In the genomic region with DNA sequence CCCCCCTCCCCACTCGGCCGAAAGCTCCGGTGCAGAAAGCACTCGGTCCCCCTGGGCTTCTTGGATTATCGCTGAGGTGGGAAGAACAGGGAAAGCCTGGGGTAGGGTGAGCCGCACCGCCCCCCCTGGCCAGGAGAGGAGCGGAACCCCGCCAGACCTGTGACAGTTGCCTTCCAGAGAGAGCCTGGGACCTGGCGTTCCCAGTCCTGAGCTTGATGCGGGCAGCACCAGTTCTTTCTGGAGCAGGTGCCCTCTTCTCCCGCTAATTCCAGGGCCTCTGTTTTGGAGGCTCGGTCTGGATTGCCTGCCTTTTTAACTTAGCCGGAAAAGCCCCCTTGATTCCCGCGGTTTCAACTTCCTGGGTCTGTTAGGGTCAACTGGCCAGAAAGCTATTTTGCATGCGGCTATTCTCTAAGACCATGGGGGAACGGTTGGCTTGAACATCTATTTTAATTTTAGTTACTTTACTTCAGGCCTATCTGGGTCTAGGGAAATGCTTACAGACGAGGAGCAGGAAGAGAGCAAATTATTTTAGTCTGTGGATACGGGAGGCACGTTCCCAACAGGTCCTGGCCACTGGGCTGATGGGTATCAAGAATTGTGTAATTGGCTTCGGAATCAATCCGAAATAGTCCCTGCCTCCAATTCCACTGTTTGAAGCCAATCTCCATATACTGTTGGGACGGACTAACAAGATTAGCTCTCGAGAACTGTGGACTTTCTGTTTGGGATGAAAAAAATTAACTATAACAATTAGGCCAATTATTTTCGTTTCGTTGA, we compare ENCODE assay signal across 12 mouse cellular contexts. TPM values are rescaled to one million over a fixed set of nuclear protein-coding genes. Genes with fewer than 3 reads are reported as not detected.
DNase-seq lines count a peak whose midpoint lies in the region; ATAC-seq and TF ChIP-seq lines count a peak whose summit lies in the region.
"Had no signal": no experiment of that assay in that cellular context is flagged by ENCODE, and none has a peak within 500 bp of the region (broad histone marks: within the 10 kb centered on the region; RNA-seq: fewer than 3 reads in every experiment).

No protein-coding gene starts in this region.

- no peak overlapping the region for H3K9ac ChIP-seq in hindbrain, embryonic 13.5 days
- H3K9ac ChIP-seq in ES-Bruce4 (ENCODE audit: low read depth, poor library complexity, severe bottlenecking): peak overlapping the region; percentile 67
- no peak overlapping the region for H3K9ac ChIP-seq in lung, postnatal 0 days (replicated peaks; ENCODE audit: low read depth)

- H3K4me3 ChIP-seq in hindbrain, embryonic 10.5 days: peak overlapping the region; percentile 53
- no peak overlapping the region for H3K4me3 ChIP-seq in hindbrain, embryonic 13.5 days
- H3K4me3 ChIP-seq in ES-Bruce4 (ENCODE audit: low read depth, low read length): peak overlapping the region; percentile 62
- H3K4me3 ChIP-seq in embryonic facial prominence, embryonic 10.5 days: peak overlapping the region; percentile 42
- H3K4me3 ChIP-seq in limb, embryonic 10.5 days: peak overlapping the region; percentile 39
- H3K4me3 ChIP-seq in layer of hippocampus, adult 2 months: no peak overlapping the region
- no peak overlapping the region for H3K4me3 ChIP-seq in lung, postnatal 0 days (ENCODE audit: low read depth, low read length)
- H3K4me3 ChIP-seq: erythroblast, embryonic 14.5 days had no signal

- 3% methylated on average over 27 of the region's 27 CpGs for WGBS in hindbrain, embryonic 10.5 days
- WGBS in hindbrain, embryonic 13.5 days: 3% methylated on average over 27 of the region's 27 CpGs
- WGBS in embryonic facial prominence, embryonic 10.5 days: 2% methylated on average over 27 of the region's 27 CpGs
- WGBS in limb, embryonic 10.5 days: 4% methylated on average over 27 of the region's 27 CpGs
- WGBS in lung, postnatal 0 days: 3% methylated on average over 24 of the region's 27 CpGs

- no peak overlapping the region for H3K4me2 ChIP-seq in hindbrain, embryonic 13.5 days
- H3K4me2 ChIP-seq in lung, postnatal 0 days (replicated peaks; ENCODE audit: low read depth, low read length): no peak overlapping the region

- H3K4me1 ChIP-seq in hindbrain, embryonic 10.5 days (replicated peaks): peaks cover 69% of the 10 kb centered on the region
- H3K4me1 ChIP-seq in hindbrain, embryonic 13.5 days (replicated peaks): peaks cover 39% of the 10 kb centered on the region
- peaks cover 3% of the 10 kb centered on the region for H3K4me1 ChIP-seq in ES-Bruce4 (ENCODE audit: control insufficient read depth, insufficient read depth, low read length)
- H3K4me1 ChIP-seq in embryonic facial prominence, embryonic 10.5 days: peaks cover 75% of the 10 kb centered on the region
- peaks cover 74% of the 10 kb centered on the region for H3K4me1 ChIP-seq in limb, embryonic 10.5 days
- H3K4me1 ChIP-seq in lung, postnatal 0 days (ENCODE audit: insufficient read depth, low read depth, low read length): peaks cover 10% of the 10 kb centered on the region

- no peaks in the 10 kb centered on the region for H3K36me3 ChIP-seq in hindbrain, embryonic 10.5 days
- H3K36me3 ChIP-seq in hindbrain, embryonic 13.5 days: no peaks in the 10 kb centered on the region
- H3K36me3 ChIP-seq in ES-Bruce4 (ENCODE audit: control insufficient read depth, insufficient read depth, low read length, poor library complexity, severe bottlenecking): peaks cover 17% of the 10 kb centered on the region
- H3K36me3 ChIP-seq in embryonic facial prominence, embryonic 10.5 days (replicated peaks): no peaks in the 10 kb centered on the region
- H3K36me3 ChIP-seq in limb, embryonic 10.5 days: no peaks in the 10 kb centered on the region
- H3K36me3 ChIP-seq in lung, postnatal 0 days (ENCODE audit: insufficient read depth, low read length): no peaks in the 10 kb centered on the region

- DNase-seq in hindbrain, embryonic 10.5 days (ENCODE audit: low spot score): peak; percentile 50
- peak; percentile 57 for DNase-seq in embryonic facial prominence, embryonic 10.5 days (ENCODE audit: low spot score)
- peak; percentile 59 for DNase-seq in limb, embryonic 10.5 days (ENCODE audit: low spot score)
- no peak for DNase-seq in layer of hippocampus, adult 2 months (ENCODE audit: low spot score in 2 of 2)
- no peak for DNase-seq in adipocyte (ENCODE audit: low spot score)
- no peak for DNase-seq in lung, postnatal 0 days (ENCODE audit: low spot score)
- DNase-seq: layer of hippocampus, postnatal 36 days had no signal

- TF ChIP-seq POLR2A in ES-Bruce4 (IDR thresholded peaks at IDR 0.05; ENCODE audit: insufficient read depth, low read length): no peak

- H3K27ac ChIP-seq in hindbrain, embryonic 10.5 days: no peak overlapping the region
- H3K27ac ChIP-seq in hindbrain, embryonic 13.5 days: no peak overlapping the region
- H3K27ac ChIP-seq in ES-Bruce4 (ENCODE audit: insufficient read depth, low read length): no peak overlapping the region
- H3K27ac ChIP-seq in embryonic facial prominence, embryonic 10.5 days (replicated peaks): no peak overlapping the region
- no peak overlapping the region for H3K27ac ChIP-seq in limb, embryonic 10.5 days
- no peak overlapping the region for H3K27ac ChIP-seq in layer of hippocampus, adult 2 months
- no peak overlapping the region for H3K27ac ChIP-seq in lung, postnatal 0 days (ENCODE audit: low read length)

- peak; percentile 36 for TF ChIP-seq CTCF in ES-Bruce4 (IDR thresholded peaks at IDR 0.05; ENCODE audit: low read depth, low read length)
- TF ChIP-seq CTCF in layer of hippocampus, adult 2 months (conservative IDR thresholded peaks at IDR 0.05): no peak
- TF ChIP-seq CTCF in lung, postnatal 0 days (IDR thresholded peaks at IDR 0.05): no peak

- peaks cover 100% of the 10 kb centered on the region for H3K27me3 ChIP-seq in hindbrain, embryonic 10.5 days (ENCODE audit: insufficient read depth, poor library complexity, severe bottlenecking)
- peaks cover 99% of the 10 kb centered on the region for H3K27me3 ChIP-seq in hindbrain, embryonic 13.5 days
- H3K27me3 ChIP-seq in ES-Bruce4 (ENCODE audit: control insufficient read depth, insufficient read depth, low read length, poor library complexity, severe bottlenecking): peaks cover 5% of the 10 kb centered on the region; the same call in 1 of the 2 replicates
- peaks cover 99% of the 10 kb centered on the region for H3K27me3 ChIP-seq in embryonic facial prominence, embryonic 10.5 days (replicated peaks; ENCODE audit: low read depth, poor library complexity, severe bottlenecking)
- H3K27me3 ChIP-seq in limb, embryonic 10.5 days (ENCODE audit: low read depth, poor library complexity, severe bottlenecking): peaks cover 97% of the 10 kb centered on the region
- peaks cover 86% of the 10 kb centered on the region for H3K27me3 ChIP-seq in lung, postnatal 0 days (replicated peaks; ENCODE audit: insufficient read depth, low read length)

- H3K9me3 ChIP-seq in hindbrain, embryonic 10.5 days: no peaks in the 10 kb centered on the region
- no peaks in the 10 kb centered on the region for H3K9me3 ChIP-seq in hindbrain, embryonic 13.5 days
- H3K9me3 ChIP-seq in ES-Bruce4 (replicated peaks; ENCODE audit: control insufficient read depth, insufficient read depth, low read length, poor library complexity, severe bottlenecking): no peaks in the 10 kb centered on the region
- no peaks in the 10 kb centered on the region for H3K9me3 ChIP-seq in embryonic facial prominence, embryonic 10.5 days
- no peaks in the 10 kb centered on the region for H3K9me3 ChIP-seq in limb, embryonic 10.5 days (replicated peaks)
- no peaks in the 10 kb centered on the region for H3K9me3 ChIP-seq in lung, postnatal 0 days (ENCODE audit: low read length)
- H3K9me3 ChIP-seq: megakaryocyte, embryonic 14.5 days had no signal

- no peak for ATAC-seq in hindbrain, embryonic 13.5 days (ENCODE audit: low FRiP score)
- ATAC-seq in lung, postnatal 0 days: no peak

- TF ChIP-seq EP300 in ES-Bruce4 (IDR thresholded peaks at IDR 0.05; ENCODE audit: insufficient read depth, low read depth, low read length): 0 out of 2 replicates have a peak, but pooled peaks have one; percentile 21
- TF ChIP-seq EP300 in lung, postnatal 0 days (IDR thresholded peaks at IDR 0.05): no peak

RNA-seq across cellular contexts. Expression of a gene that starts 1.4 kb away (rescaled TPM):
- polyA plus RNA-seq in hindbrain, embryonic 10.5 days (2016; fragmentation: Nextera tagmentation; extraction: Ambion mirVana): 3.3 and 5.5 TPM in 2 replicates
- 0.28 and 0.66 TPM in 2 replicates for polyA plus RNA-seq in hindbrain, embryonic 13.5 days (2015; fragmentation: Nextera tagmentation; extraction: Ambion mirVana)
- polyA plus RNA-seq in ES-Bruce4 (2011; ENCODE audit: insufficient read depth, insufficient read length, low read depth, missing spikeins): 107 TPM in 2 replicates
- 13.7 and 15.4 TPM in 2 replicates for polyA plus RNA-seq in embryonic facial prominence, embryonic 10.5 days (2016; fragmentation: Nextera tagmentation; extraction: Ambion mirVana)
- polyA plus RNA-seq in limb, embryonic 10.5 days (2016; fragmentation: Nextera tagmentation; extraction: Ambion mirVana): 11.5 and 25.1 TPM in 2 replicates
- total RNA-seq in layer of hippocampus, adult 2 months (2021): under 1 TPM; 0.20 to 0.26 TPM
- polyA plus RNA-seq in lung, postnatal 0 days (2015; fragmentation: Nextera tagmentation; extraction: Ambion mirVana): 0.05 TPM in 1 of 2 replicates, not detected in the other
- total RNA-seq: MEL had no signal
- polyA plus RNA-seq: erythroblast, embryonic 14.5 days had no signal

Comparison
In these comparisons a context has a peak if more than half of its experiments do, and no peak if none do; other contexts are left out.
1. H3K4me3 ChIP-seq: peak in hindbrain, embryonic 10.5 days (single experiment), ES-Bruce4 (single experiment), embryonic facial prominence, embryonic 10.5 days (single experiment) and limb, embryonic 10.5 days (single experiment); none in hindbrain, embryonic 13.5 days (single experiment), layer of hippocampus, adult 2 months (single experiment) and lung, postnatal 0 days (single experiment).
2. DNase-seq: peak in hindbrain, embryonic 10.5 days (single experiment), embryonic facial prominence, embryonic 10.5 days (single experiment) and limb, embryonic 10.5 days (single experiment); none in layer of hippocampus, adult 2 months (0 of 2), adipocyte (single experiment) and lung, postnatal 0 days (single experiment).